Mouse (Mus musculus) spleen, adult 2 months (tissue): ENCODE measurements around the gene Galnt17. TPM values are rescaled to one million over a fixed set of nuclear protein-coding genes. Genes with fewer than 3 reads are reported as not detected.

Experiments used
- DNase-seq, 2 experiments: peaks; one replicate each; pipeline versions ENCODE4 v3.0.0 to v3.0.0-alpha.2; 2012 to 2021; ENCODE audit warnings: low spot score in 2 of 2, low read depth in 1 of 2
- H3K27ac ChIP-seq: fragments of 200-500 bp; 2 replicates; pipeline ENCODE4 v1.5.1; 2012; ENCODE audit warnings: low read length, inconsistent platforms; ENCODE audit not compliant: insufficient read depth
- H3K27me3 ChIP-seq: fragments of 200-500 bp; 2 replicates; pipeline ENCODE4 v1.6.1; 2012; ENCODE audit warnings: mild to moderate bottlenecking, moderate library complexity, low read length, inconsistent platforms; ENCODE audit not compliant: control insufficient read depth, insufficient read depth
- H3K36me3 ChIP-seq: fragments of 200-500 bp; 2 replicates; pipeline ENCODE4 v1.6.1; 2012; ENCODE audit warnings: mild to moderate bottlenecking, low read length, inconsistent platforms; ENCODE audit not compliant: control insufficient read depth, insufficient read depth
- H3K4me1 ChIP-seq: fragments of 200-500 bp; 2 replicates; pipeline ENCODE4 v1.6.1; 2011; ENCODE audit warnings: inconsistent platforms; ENCODE audit not compliant: control insufficient read depth, insufficient read depth, insufficient read length
- H3K4me3 ChIP-seq: fragments of 200-500 bp; 2 replicates; pipeline ENCODE4 v1.5.1; 2011; ENCODE audit warnings: mild to moderate bottlenecking, inconsistent platforms; ENCODE audit not compliant: insufficient read depth, insufficient read length; ENCODE audit errors: extremely low read depth
- CTCF ChIP-seq: fragments of 200-500 bp; IDR thresholded peaks from 2 replicates; pipeline ENCODE4 v1.5.1; 2011; ENCODE audit warnings: mild to moderate bottlenecking, inconsistent platforms; ENCODE audit not compliant: insufficient read depth, insufficient read length, insufficient replicate concordance; ENCODE audit errors: extremely low read depth
- POLR2A ChIP-seq: fragments of 200-500 bp; IDR thresholded peaks from 2 replicates; pipeline ENCODE4 v1.6.1; 2011; ENCODE audit warnings: low read depth, low read length, inconsistent platforms
- WGBS: fragments of 180-500 bp; shearing (Covaris S2); methylation state at CpG from one replicate; pipeline ENCODE4 v1.1.7; 2018; 5-methylcytosine and 5-hydroxymethylcytosine counted together
- polyA plus RNA-seq: library from polyadenylated mRNA; depleted of rRNA; stranded (reverse); fragments of >200 nt; gene quantifications from 2 replicates; pipeline ENCODE4 v1.2.3, GENCODE M21; 2012

Gene Galnt17
- polyA plus RNA-seq, 1 experiment = 0.04 TPM

- H3K27ac ChIP-seq = no peak overlapping the region
- H3K27me3 ChIP-seq = no peaks in the 10 kb centered on the region
- no peaks in the 10 kb centered on the region for H3K4me1 ChIP-seq
- no peak for DNase-seq
- H3K36me3 ChIP-seq = no peaks in the 10 kb centered on the region
- no peak for TF ChIP-seq CTCF
- TF ChIP-seq POLR2A = no peak
- 93% methylated on average over 7 of the region's 7 CpGs for whole genome bisulfite sequencing
- no peak overlapping the region for H3K4me3 ChIP-seq
Observed at GRCm38 (mm10) chr5:130925681-130926080, 382.6 kb downstream of the Galnt17 start.

- Histone ChIP-seq H3K4me1 (no peaks in the 10 kb centered on the region), H3K27me3 (no peaks in the 10 kb centered on the region), H3K4me3 (no peak overlapping the region), H3K27ac (no peak overlapping the region), H3K36me3 (no peaks in the 10 kb centered on the region)
- DNase-seq = no peak
- WGBS = 41% methylated on average over 2 of the region's 2 CpGs
- TF ChIP-seq CTCF (no peak), POLR2A (no peak)
Observed at GRCm38 (mm10) chr5:130924245-130924827, 384.0 kb downstream of the Galnt17 start.

- TF ChIP-seq CTCF (no peak), POLR2A (no peak)
- no peaks in the 10 kb centered on the region for H3K27me3 ChIP-seq
- no peaks in the 10 kb centered on the region for H3K36me3 ChIP-seq
- 88% methylated on average over 7 of the region's 7 CpGs for WGBS
- H3K27ac ChIP-seq = no peak overlapping the region
- H3K4me1 ChIP-seq = no peaks in the 10 kb centered on the region
- DNase-seq = no peak
- no peak overlapping the region for H3K4me3 ChIP-seq
Observed at GRCm38 (mm10) chr5:130919969-130920368, 388.3 kb downstream of the Galnt17 start.

GRCm38 (mm10) chr5:130914606-130915005, 393.7 kb downstream of the Galnt17 start:
- WGBS = 85% methylated on average over 3 of the region's 3 CpGs
- no peak overlapping the region for H3K4me3 ChIP-seq
- no peak overlapping the region for H3K27ac ChIP-seq
- TF ChIP-seq CTCF (no peak), POLR2A (no peak)
- no peaks in the 10 kb centered on the region for H3K4me1 ChIP-seq
- no peaks in the 10 kb centered on the region for H3K27me3 ChIP-seq
- H3K36me3 ChIP-seq = no peaks in the 10 kb centered on the region
- no peak for DNase-seq

- no peak for DNase-seq
- H3K27ac ChIP-seq = no peak overlapping the region
- no peaks in the 10 kb centered on the region for H3K36me3 ChIP-seq
- TF ChIP-seq CTCF (no peak), POLR2A (no peak)
- no peaks in the 10 kb centered on the region; the same call in 1 of the 2 replicates for H3K27me3 ChIP-seq
- no peaks in the 10 kb centered on the region for H3K4me1 ChIP-seq
- H3K4me3 ChIP-seq = no peak overlapping the region
- WGBS = 75% methylated on average over 2 of the region's 2 CpGs
Observed at GRCm38 (mm10) chr5:130911551-130911950, 396.7 kb downstream of the Galnt17 start.

GRCm38 (mm10) chr5:130901736-130902135, 406.6 kb downstream of the Galnt17 start:
- no peaks in the 10 kb centered on the region for H3K4me1 ChIP-seq
- no peak overlapping the region for H3K27ac ChIP-seq
- no peak for DNase-seq
- no peaks in the 10 kb centered on the region for H3K36me3 ChIP-seq
- 87% methylated on average over 3 of the region's 3 CpGs for WGBS
- H3K4me3 ChIP-seq = no peak overlapping the region
- H3K27me3 ChIP-seq = no peaks in the 10 kb centered on the region
- no peak for TF ChIP-seq CTCF
- TF ChIP-seq POLR2A = no peak

GRCm38 (mm10) chr5:130895991-130896390, 412.3 kb downstream of the Galnt17 start:
- no peak for DNase-seq
- TF ChIP-seq POLR2A = no peak
- TF ChIP-seq CTCF = no peak
- Histone ChIP-seq H3K27me3 (no peaks in the 10 kb centered on the region), H3K4me3 (no peak overlapping the region), H3K36me3 (no peaks in the 10 kb centered on the region), H3K27ac (no peak overlapping the region), H3K4me1 (no peaks in the 10 kb centered on the region)
- WGBS = 99% methylated on average over 3 of the region's 3 CpGs

GRCm38 (mm10) chr5:130891735-130892134, 416.6 kb downstream of the Galnt17 start:
- WGBS = 84% methylated on average over 5 of the region's 5 CpGs
- DNase-seq = no peak
- no peaks in the 10 kb centered on the region for H3K27me3 ChIP-seq
- no peaks in the 10 kb centered on the region for H3K36me3 ChIP-seq
- no peaks in the 10 kb centered on the region for H3K4me1 ChIP-seq
- no peak overlapping the region for H3K4me3 ChIP-seq
- TF ChIP-seq CTCF (no peak), POLR2A (no peak)
- no peak overlapping the region for H3K27ac ChIP-seq
